Mouse (Mus musculus): ENCODE measurements around the gene Mphosph10. TPM values are rescaled to one million over a fixed set of nuclear protein-coding genes. Genes with fewer than 3 reads are reported as not detected.

Mphosph10 gene
- 10 to 100 TPM; 23.9 TPM for total RNA-seq (2021)

DNA sequence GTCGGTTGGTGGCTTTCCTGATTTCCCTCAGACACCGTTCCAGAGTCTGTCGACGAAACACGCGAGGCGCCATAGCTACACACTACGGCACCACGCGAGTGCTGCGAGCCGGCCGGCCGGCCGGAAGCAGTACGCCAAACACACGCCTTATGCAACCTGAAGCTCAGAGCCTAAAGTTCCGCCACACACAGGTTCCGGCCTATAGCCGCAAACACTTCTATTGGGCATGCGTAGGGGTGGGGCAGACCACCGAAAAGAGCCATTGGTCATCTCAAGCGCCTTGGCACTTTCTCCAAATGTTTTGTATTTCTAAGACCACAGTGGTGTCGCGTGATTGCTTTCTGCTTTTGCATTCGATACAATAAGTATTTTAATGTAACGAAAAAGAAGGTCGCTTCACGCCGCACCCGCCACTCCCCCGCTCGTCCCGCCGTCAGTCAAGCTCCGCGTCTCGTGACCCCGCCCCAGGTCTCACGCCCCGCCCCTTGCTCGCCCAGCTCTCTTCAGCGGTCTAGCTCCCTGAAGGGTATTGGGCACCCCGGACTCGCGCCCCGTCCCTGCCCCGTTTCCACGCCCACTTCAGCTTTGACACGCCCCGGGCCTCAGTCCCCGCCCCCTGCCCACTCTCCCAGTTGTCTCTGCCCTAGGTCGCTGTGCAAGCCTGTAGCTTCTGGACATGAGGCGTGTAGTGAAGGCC is at the start of gene Mphosph10, which contains the start of gene Mcee:
Gene Mphosph10, minus strand, starts transcription at position 147 of the 697 bp plus-strand sequence.
Gene Mcee, plus strand, starts transcription at position 486 of the 697 bp plus-strand sequence.
- peak; percentile 94 for DNase-seq

DNA sequence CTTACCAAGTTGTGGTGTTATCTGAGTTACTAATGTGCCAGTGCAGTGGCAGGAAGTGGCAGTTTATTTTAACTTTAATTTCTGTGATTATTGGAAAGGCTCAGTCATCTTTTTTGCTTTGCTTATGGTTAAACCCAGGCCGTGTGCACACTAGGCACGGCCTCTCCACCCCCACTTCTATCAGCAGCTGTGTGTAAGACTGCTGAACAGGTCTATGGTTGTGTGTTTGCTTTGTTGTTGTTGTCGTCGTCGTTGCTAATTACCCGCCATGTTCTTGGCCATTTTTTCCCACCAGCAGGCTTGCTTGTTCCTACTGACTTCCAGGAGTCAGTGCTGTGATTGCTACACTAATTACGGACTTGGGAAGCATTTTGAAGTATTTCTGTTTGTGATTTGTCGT is 48.5 kb upstream of the Mphosph10 start:
- no peak for DNase-seq

DNA sequence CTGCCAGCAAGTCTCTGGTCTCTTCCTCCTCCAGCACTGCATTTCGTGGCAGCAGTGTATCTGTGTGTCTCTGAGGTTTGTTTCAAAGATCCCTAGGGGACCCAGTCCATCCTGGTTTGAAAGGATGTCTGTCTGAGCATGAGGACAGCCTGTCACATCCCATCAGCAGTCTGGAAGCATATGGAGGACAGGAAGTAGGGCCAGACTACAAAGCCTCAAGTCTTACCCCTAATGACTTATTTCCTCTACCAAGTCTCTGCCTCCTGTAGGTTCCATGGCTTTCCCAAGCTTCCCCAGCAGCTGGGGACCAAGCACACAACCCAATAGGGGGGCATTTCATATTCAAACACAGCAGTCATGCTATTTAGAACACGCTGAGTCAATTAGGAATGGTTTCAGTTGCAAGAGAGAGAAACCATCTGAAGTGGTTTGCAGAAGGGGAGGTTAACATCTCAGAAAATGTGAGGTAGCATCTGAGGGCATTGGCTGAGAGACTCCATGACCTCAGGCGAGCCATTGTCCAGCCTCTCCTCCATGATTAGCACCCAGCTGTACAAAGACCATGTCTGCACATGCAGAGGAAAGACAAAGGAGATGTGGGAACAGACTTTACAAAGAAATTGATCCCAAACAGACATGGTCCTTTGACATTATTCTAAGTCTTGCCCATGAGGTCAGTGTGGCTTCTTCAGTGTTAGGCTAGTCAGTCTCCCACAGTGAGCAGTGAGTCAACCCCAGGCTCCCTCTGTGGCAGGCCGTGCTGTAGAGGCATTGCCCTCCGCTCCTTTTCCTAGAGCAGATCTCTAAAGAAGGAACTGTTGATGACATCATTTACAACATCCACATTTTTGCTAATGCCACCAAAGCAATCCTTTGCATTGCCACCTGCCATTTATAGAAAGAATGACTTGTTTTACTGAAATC is 47.8 kb upstream of the Mphosph10 start:
- no peak for DNase-seq

DNA sequence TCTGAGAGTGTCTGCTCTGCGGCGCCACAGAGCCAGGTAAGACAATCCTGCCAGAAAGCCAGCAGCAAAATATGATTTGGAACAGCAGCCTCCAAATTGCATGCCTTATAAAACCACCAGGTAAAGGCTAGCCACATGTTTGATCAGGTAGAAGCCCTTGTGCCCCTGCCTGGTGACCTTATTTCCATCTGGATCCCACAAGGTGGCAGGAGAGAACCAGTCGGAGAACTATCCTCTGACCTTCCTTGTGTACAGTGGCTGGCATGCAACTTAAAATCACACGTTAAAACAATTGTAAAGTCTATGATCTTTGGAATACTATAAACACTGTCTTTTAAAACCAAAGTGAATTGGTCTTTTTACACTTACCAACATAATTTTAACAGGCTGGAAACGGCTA is 32.8 kb upstream of the Mphosph10 start:
- DNase-seq: no peak

DNA sequence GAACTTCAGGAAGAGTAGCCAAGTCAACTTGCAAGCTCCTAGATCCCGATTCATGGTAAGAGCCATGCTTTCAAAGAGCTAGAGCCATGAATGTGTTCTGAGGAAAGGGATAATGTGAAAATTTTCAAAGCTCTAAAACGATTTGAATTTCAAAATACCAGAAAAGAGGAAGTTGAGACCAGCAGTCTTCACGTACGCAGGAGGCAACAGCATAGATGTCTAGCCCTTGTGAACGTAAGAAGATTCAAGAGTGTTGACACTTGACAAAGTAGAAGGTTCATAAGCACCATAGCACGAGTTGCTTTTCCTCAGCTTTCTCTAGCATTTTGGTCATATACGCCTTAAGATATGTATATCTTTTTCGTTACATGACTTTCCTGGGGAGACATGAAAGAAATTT is 11.9 kb upstream of the Mphosph10 start:
- no peak for DNase-seq

DNA sequence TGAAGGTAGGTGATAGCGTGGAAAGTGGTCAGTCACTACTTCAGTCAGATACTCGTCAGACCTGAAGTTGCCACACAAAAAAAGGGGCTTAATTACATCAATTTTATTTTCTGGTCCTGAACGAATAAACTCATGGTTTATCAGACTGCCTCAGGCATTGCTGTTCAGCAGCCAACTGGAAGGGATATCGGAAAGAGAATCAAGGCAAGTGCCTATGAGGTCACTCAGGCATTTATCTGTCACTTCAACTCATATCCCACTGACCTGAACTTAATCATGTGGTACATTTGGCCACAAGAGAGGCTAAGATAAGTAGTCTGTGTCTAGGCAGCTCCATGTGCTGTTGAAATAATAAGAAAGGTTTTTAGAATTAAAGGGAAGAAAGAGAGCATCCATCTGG is 10.4 kb upstream of the Mphosph10 start:
- DNase-seq: no peak

DNA sequence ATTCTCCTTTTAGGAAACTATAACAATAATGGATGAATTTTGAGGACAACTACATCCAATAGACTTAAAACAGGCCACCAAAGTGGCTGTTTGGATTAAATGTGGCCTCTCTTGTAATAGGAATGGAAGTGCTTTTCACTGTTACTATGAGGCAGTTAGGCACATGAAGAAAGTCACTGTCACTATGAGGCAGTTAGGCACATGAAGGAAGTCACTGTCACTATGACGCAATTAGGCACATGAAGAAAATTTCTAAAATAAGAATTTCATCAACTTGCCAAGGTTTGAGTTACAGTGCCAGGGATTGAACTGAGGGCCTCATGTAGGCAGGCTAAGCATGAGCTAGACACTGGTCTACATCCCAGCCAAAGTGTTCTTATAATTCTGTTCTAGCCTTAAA is 8.7 kb upstream of the Mphosph10 start:
- no peak for DNase-seq

DNA sequence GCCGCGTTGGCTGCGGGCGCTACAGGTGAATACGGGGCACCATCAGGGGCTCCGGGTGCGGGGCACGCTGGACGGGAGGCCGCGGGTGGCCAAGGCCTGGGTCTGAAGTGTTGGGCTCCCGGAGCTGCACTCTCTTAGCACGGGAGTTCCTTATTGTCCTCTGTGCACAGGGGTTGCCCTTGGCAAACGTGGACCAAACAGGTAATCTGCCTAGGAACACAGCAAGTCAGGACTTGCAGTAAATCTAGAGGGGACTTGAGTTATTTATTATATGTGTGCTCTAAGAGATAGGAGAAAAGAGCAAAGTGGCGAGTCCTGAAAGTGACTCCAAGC is 717 bp upstream of the Mphosph10 start:
- no peak for DNase-seq

DNA sequence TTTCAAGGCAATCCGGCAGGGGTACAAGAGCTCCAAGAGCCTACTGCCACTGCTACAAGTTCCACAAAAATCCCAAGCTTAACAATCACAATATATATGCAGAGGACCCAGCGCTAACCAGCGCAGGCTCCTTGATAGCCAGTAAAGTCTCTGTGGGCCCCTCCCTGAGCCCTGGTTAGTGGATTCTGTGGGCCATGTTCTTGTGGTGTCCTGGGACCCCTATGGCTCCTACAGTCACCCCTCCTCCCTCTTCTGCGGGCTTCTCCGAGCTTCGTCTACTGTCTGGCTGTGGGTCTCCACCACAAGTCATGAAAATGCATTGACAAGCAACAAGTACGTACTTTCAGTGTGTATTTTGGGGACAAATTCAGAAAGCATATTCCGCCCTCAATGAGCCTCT is 589 bp downstream of the Mphosph10 start:
- no peak for DNase-seq

DNA sequence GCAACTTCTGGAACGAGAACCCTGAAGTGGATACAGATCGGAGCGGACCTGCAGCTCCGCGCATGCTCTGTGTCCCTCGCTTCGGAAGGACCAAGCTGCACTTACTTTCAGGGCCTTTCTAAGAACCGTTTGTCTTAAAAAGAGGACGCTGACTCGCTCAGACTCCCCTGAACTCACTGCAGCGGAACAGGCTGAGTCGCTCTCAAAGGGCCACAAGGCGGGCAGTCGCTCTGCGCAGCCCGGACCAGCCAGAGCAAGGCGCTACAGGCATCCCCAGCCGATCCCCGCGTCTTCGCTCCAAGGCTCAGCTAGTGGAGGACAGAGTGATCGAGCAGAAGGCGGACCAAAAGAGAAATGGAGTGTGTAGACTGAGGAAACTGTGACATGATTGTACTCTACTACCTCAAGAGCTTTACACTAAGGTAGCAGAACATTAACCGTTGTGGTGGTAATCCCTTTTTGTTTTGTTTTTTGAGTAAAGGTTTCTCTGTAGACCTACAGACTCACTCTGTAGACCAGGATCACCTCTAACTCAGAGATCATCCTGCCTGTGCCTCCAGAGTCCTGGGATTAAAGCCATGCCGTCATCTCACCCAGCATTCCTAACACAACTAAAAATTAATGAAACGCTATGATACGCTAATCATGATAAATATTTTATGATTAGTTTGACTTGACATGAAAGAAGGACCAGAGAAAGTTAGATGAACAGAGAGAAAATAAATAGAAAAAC is 18.1 kb downstream of the Mphosph10 start, which contains the start of gene Fan1:
Gene Fan1, minus strand, starts transcription at position 266 of the 733 bp plus-strand sequence.
- peak; percentile 90 to 91 for DNase-seq

DNA sequence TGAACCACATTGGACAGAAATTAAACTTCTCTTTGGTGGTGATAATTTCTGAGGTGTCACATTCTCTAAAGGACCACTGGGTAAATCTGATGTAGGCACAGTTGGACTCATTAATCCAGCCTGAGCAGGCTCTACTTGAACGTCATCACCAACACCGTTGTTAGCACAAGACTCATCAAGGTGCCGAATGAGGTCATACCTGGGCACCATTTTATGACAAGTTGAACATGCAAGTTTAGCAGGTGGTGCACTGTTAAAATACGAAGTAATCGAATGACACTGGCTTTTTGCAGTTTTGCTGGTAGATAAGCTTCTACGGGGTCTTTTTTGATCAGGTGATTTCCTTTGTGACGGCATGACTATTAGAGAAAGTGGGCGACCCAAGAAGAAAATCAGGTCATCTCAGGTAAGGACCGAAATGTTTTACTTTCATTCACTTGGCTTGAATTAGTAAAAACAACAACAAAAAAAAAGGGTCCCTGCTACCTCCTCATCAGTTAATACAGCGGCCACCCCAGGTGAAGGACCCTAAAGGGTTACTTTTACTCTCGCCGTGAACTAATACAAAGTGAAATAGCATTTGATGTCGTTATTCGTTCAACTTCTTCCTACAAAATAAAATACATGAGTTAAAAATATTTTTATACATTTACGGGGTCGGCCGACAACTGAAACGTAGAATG is 18.8 kb downstream of the Mphosph10 start:
- no peak for DNase-seq

DNA sequence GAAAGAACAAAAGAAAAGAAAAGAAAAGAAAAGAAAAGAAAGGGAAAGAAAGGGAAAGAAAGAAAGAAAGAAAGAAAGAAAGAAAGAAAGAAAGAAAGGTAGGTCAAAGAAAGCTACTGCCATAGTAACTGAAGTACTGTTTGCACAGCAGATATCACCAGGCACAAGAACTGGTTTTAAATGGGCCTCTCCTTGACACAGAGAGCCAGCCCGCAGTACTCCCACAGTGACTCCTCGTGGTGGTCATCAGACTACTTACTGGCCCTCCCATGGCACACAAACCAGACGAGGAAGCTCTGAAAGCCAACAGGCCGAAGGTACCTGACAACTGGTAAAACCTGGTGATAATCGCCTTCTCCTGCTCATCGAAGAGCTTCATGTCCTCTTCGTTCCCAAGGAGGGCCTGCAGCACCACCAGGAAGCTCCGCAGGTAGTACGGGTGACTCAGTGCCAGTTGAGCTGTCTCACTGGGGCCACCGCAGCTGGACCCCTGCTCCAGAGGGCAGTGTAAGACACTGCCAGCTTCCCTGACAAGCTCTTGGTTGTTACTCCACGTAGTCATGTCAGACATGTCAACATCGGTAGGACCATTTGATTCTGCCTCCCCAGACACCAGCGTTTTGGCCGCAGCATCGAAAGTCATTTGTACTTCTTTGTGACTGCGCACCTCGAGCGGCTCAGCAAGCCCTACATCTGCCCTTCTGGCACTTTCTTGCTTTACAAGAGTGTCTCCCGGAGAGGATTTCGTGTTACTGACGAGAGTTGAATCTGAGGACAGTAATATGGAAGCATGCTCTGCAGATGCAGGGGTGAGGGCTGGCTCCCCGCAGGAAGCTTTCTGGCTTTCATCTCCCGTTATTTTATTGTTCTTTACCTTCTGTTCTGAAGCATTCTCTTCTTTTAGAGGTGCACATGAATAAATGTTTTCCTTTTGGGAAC is 19.9 kb downstream of the Mphosph10 start:
- no peak for DNase-seq

DNA sequence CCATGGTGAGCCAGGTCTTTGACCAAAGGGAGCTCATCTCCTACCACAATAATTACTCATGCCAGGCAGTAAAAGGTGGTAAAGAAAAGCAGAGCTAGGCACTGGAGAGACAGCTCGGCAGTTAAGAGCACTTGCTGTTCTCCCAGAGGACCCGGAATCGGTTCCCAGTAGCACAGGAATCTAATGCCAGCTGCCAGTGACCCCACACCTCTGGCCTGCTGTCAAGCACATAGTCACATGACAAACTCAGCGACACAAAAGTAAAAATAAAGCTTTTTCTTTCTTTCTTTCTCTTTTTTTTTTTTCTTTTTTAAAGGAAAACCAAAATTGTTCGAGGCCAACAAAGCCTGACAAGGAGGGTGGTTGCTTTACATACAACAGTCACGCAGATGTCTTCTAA is 22.2 kb downstream of the Mphosph10 start:
- no peak for DNase-seq

DNA sequence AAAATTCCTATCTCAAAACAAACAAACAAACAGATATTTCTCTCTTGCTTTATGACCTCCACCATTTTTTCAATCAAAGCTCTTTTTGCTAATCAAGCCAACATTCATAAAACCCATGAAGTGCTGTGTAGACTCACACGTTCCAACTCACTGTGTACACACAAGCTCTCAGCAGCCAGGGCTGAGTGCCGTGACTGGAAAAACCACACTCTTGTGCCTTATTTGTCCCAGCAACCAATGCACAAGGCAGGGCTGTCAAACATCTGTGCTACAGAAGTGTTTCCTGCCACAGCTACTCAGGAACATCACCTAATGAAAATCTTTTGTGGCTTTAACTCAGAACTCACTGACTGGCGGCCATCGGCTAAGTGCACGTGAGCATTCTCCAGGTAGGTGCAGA is 26.2 kb downstream of the Mphosph10 start:
- no peak for DNase-seq

DNA sequence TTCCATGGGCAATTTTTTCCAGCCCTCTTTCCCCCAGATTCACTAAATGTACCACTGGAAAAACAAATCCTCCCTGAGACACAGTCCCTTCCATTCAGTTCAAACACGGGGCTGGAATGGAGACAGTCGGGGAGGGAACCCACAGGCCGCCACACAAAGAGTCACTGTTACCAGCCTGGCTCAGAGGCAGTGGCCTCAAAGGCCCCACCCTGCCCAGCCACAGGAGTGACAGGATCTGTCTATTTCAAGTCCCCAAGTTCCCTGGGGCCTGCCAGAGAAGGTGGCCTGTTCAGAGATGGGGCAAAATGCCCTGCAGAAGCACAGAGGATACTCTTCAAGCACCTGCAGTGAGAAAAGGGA is 31.5 kb downstream of the Mphosph10 start:
- peak; percentile 60 to 61 for DNase-seq

DNA sequence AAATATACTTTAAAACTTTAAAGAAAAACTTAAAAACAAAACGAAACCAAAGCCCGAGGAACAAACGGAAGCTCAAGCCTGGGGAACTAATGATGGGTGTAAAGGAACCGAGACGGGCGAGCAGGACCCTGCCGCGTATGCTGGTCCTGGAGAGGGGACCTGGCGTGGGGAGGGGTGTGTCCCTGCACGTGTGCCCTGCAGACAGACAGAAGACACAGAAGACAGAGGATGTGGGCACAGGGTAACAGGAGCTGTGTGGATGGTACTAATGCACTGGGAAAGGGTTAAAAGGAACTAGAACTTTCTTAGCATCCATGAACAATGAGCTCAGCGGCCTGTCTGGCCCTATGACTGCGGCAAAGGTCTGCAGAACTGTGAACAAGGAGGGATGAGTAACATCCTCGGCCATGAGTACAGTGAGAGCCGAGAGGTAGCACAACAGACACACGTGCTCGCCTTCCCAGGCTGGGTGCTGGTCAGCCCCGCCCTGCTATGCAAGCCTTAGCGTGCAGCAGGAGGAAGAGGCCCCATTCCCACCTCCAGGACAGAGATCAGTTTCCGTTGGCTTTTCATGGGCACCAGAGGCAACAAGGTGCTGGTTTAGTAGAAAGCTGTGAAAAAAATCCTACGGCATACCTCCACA is 32.0 kb downstream of the Mphosph10 start:
- no peak for DNase-seq

DNA sequence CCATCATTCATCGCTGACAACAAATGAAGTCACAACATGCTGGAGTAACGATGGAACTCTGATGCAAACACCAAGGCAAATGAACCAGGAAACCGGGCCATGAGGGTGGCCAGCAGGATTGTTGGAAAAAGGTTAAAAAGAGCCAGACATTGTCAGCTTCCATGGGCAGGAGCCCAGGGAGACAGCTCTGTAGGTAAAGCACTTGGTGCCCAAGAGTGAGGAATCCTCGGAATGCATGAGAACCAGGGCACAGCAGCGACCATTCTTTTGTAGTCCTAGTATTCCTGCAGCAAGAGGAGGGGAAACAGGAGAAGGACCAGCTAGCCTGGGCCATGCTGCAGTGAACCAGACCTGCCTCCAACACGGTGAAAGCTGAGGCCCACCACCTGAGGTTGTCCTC is 33.4 kb downstream of the Mphosph10 start:
- DNase-seq: no peak

DNA sequence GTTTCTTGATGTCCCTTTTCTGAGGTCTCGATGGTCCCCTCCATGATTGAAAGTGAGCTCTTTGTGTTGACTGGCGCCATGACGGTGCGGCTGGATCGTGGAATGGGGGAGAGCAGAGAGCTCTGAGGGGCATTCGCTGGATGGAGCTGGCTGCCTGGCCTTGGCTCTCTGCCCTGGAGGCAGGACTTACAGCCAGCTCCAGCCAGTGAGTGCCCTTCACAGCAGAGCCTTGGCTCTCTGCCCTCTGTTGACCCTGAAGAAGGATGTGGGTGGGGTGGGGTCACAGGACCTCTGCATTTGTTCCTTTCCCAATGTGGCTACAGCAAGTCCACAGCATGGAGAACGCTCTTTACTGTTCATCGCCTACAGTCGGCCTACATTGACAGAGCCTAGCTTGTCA is 34.7 kb downstream of the Mphosph10 start:
- peak; percentile 65 to 73 for DNase-seq

DNA sequence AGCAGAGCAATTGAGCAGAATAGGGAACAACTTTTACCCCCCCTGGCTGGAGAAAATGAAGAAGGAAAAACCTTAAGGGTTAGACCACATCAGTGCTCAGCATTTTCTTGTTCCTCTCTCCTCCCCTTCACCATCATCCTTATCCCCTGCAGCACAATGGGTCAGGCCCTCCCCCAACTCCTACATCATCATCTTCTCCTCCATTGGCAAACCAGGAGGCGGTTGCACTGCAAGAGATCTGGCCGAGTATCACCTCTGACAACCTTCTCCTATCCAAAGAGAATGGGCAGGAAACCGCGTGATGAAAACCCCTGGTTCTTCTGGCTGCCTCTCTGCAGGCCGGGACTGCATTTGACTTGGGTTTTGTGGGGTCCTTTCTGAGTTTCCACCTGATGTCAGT is 35.4 kb downstream of the Mphosph10 start:
- no peak for DNase-seq

DNA sequence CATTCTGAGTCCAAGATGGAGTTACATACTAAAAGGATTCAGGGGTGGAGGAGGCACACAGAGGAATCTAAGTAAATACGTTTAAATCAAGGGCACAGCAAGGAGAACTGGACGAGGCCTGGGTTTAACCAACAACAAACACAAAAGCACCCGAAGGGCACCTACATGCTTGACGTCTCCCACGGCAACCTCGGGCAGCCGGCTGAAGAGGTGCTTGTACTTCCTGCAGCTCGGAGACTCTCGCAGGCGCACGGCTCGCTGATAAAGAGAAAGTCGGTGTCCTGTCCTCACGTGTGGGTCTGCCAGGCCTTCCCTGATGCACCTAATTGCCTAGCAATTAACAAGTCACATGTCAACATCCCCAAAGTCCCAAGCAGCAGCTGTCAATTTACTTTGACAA is 37.9 kb downstream of the Mphosph10 start:
- no peak for DNase-seq

DNA sequence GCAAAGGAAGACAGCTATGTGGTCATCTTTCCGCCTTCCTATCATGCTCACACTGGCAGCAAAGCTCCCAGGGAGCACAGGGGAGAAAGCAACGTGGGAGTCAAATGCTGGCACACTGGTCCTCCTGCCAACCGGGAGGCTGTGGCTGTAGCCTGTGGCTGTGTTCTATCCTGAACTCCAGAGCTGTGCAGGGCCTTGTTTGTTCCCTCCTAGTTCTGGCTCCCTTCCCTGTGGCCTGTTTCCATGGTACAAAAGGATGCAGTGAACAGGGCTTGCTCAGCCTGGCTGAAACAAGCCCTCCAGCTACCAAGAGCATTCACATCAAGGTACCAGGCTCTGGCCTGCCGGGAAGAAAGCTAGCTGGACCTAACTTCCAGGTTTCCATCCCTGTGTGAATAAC is 41.0 kb downstream of the Mphosph10 start:
- DNase-seq: peak; percentile 83 to 84
